Mouse (Mus musculus) lung, adult 2 months (tissue): ENCODE data around the gene Ythdc1.

Source experiments
- CTCF ChIP-seq: fragments of 200-500 bp; IDR thresholded peaks from 2 replicates; pipeline ENCODE4 v1.5.1; 2011; ENCODE audit warnings: mild to moderate bottlenecking, low read length, control low read depth; ENCODE audit not compliant: insufficient read depth
- POLR2A ChIP-seq: fragments of 200-500 bp; IDR thresholded peaks from 2 replicates; pipeline ENCODE4 v1.6.1; 2011; ENCODE audit warnings: low read depth, mild to moderate bottlenecking, control low read depth, low read length, borderline replicate concordance; ENCODE audit errors: extremely low read depth

DNA sequence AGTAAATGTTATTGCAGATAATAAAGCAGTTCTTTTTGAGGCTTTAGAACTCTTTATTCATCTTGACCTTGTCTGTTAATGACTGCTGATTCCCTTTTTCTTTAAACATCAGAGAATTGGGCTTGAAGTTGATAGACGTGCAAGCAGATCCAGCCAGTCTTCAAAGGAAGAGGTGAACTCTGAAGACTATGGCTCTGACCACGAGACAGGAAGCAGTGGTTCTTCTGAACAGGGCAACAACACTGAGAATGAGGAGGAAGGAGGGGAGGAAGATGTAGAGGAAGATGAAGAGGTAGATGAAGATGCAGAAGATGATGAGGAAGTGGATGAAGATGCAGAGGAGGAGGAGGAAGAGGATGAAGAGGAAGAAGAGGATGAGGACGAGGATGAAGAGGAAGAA lies 12.8 kb downstream of the Ythdc1 start:
- TF ChIP-seq CTCF (no peak), POLR2A (no peak)
